Mouse (Mus musculus) bone marrow macrophage, adult 2 months (primary cell): Measurements from ENCODE around the gene Hcn2.

Experiments
- CTCF ChIP-seq: IDR thresholded peaks from 2 replicates; pipeline ENCODE4 v1.5.1; 2012; ENCODE audit warnings: low read depth, mild to moderate bottlenecking, low read length, moderate library complexity
- POLR2A ChIP-seq: IDR thresholded peaks from 2 replicates; pipeline ENCODE4 v1.6.1; 2012; ENCODE audit warnings: mild to moderate bottlenecking, low read depth, low read length, borderline replicate concordance

GRCm38 (mm10) chr10:79689178-79689577 lies 27.3 kb upstream of the Hcn2 start:
- TF ChIP-seq CTCF (no peak), POLR2A (no peak)
